Mouse (Mus musculus) neural tube, embryonic 10.5 days (tissue): ENCODE measurements around the gene Cpa3.
A peak's percentile ranks its signal among the peaks of the same experiment; 100 is the strongest.

Source experiments
- DNase-seq: peaks from one replicate; pipeline ENCODE4 v3.0.0-alpha.2; 2017; ENCODE audit warnings: low spot score; ENCODE audit errors: extremely low spot score

The Cpa3 gene

GRCm38 (mm10) chr3:20242050-20242449 lies at the start of gene Cpa3:
Cpa3 (minus strand) TSS chr3:20242181.
- no peak for DNase-seq

GRCm38 (mm10) chr3:20291370-20291769 lies 49.4 kb upstream of the Cpa3 start:
- DNase-seq = no peak

GRCm38 (mm10) chr3:20288761-20289160 lies 46.8 kb upstream of the Cpa3 start:
- no peak for DNase-seq

- no peak for DNase-seq
Measured at GRCm38 (mm10) chr3:20281796-20282195, 39.8 kb upstream of the Cpa3 start.

- DNase-seq = no peak
Measured at GRCm38 (mm10) chr3:20275633-20276032, 33.7 kb upstream of the Cpa3 start, which contains the start of gene Cpb1. Cpb1 (minus strand) TSS chr3:20275733.

GRCm38 (mm10) chr3:20254566-20255479 lies 12.8 kb upstream of the Cpa3 start:
- no peak for DNase-seq

- no peak for DNase-seq
Measured at GRCm38 (mm10) chr3:20243913-20244312, 1.9 kb upstream of the Cpa3 start.

- no peak for DNase-seq
Measured at GRCm38 (mm10) chr3:20239741-20240140, 2.2 kb downstream of the Cpa3 start.

- no peak for DNase-seq
Measured at GRCm38 (mm10) chr3:20236965-20237364, 5.0 kb downstream of the Cpa3 start.

GRCm38 (mm10) chr3:20229027-20229426 lies 13.0 kb downstream of the Cpa3 start:
- DNase-seq = no peak

- DNase-seq = no peak
Measured at GRCm38 (mm10) chr3:20225429-20225828, 16.6 kb downstream of the Cpa3 start.

- no peak for DNase-seq
Measured at GRCm38 (mm10) chr3:20222926-20223698, 18.9 kb downstream of the Cpa3 start.

GRCm38 (mm10) chr3:20222136-20222535 lies 19.8 kb downstream of the Cpa3 start:
- no peak for DNase-seq

GRCm38 (mm10) chr3:20198869-20199268 lies 43.1 kb downstream of the Cpa3 start:
- peak; percentile 64 for DNase-seq

- no peak for DNase-seq
Measured at GRCm38 (mm10) chr3:20197878-20198277, 44.1 kb downstream of the Cpa3 start.

GRCm38 (mm10) chr3:20188976-20189675 lies 52.9 kb downstream of the Cpa3 start:
- DNase-seq = no peak

- no peak for DNase-seq
Measured at GRCm38 (mm10) chr3:20172394-20172793, 69.6 kb downstream of the Cpa3 start.

- DNase-seq = no peak
Measured at GRCm38 (mm10) chr3:20167487-20167886, 74.5 kb downstream of the Cpa3 start.
